Mouse (Mus musculus) MEL (cell line): ENCODE data around the gene Gpnmb. TPM values are rescaled to one million over a fixed set of nuclear protein-coding genes. Genes with fewer than 3 reads are reported as not detected.

Experiments
- DNase-seq: peaks from one replicate; pipeline ENCODE4 v3.0.0; 2011; ENCODE audit warnings: low read depth, low spot score
- H3K27ac ChIP-seq: 2 replicates; pipeline ENCODE4 v1.5.1; 2012; ENCODE audit warnings: low read depth, mild to moderate bottlenecking, control low read depth, low read length, moderate library complexity; ENCODE audit not compliant: control insufficient read depth
- H3K27me3 ChIP-seq, 2 experiments: fragments of 150-350 bp in 1 of 2; sonication (generic) in 1 of 2; 2 replicates each; pipeline ENCODE4 v1.6.1; 2012; ENCODE audit warnings: low read length in 2 of 2, mild to moderate bottlenecking in 2 of 2, improper control_type of control experiment in 1 of 2, moderate library complexity in 1 of 2; ENCODE audit not compliant: insufficient read depth in 2 of 2, control insufficient read depth in 1 of 2
- H3K36me3 ChIP-seq, 2 experiments: 2 replicates each; pipeline ENCODE4 v1.6.1; 2012 to 2014; ENCODE audit warnings: low read length in 2 of 2, improper control_type of control experiment in 1 of 2, inconsistent platforms in 1 of 2, mild to moderate bottlenecking in 1 of 2; ENCODE audit not compliant: insufficient read depth in 2 of 2, control insufficient read depth in 1 of 2
- H3K4me1 ChIP-seq, 2 experiments: fragments of 150-350 bp in 1 of 2; sonication (generic) in 1 of 2; 2 replicates each; pipeline ENCODE4 v1.6.1; 2012; ENCODE audit warnings: low read length in 2 of 2, improper control_type of control experiment in 1 of 2, mild to moderate bottlenecking in 1 of 2; ENCODE audit not compliant: insufficient read depth in 2 of 2, control insufficient read depth in 1 of 2
- H3K4me3 ChIP-seq, 2 experiments: fragments of 150-350 bp in 1 of 2; sonication (generic) in 1 of 2; 2 replicates each; pipeline ENCODE4 v1.5.1; 2012; ENCODE audit warnings: low read depth in 2 of 2, low read length in 2 of 2, mild to moderate bottlenecking in 2 of 2, moderate library complexity in 2 of 2, control low read depth in 1 of 2, improper control_type of control experiment in 1 of 2; ENCODE audit not compliant: control insufficient read depth in 1 of 2, insufficient read depth in 1 of 2
- H3K79me2 ChIP-seq: 2 replicates; pipeline ENCODE4 v1.6.1; 2012; ENCODE audit warnings: mild to moderate bottlenecking, low read length, moderate library complexity; ENCODE audit not compliant: control insufficient read depth, poor library complexity, insufficient read depth
- H3K9ac ChIP-seq: 2 replicates; pipeline ENCODE4 v1.6.1; 2012; ENCODE audit warnings: low read depth, mild to moderate bottlenecking, control low read depth, low read length, moderate library complexity; ENCODE audit not compliant: control insufficient read depth, poor library complexity, severe bottlenecking
- H3K9me3 ChIP-seq: fragments of 150-350 bp; sonication (generic); replicated peaks from 2 replicates; pipeline ENCODE4 v1.6.1; 2012; ENCODE audit warnings: mild to moderate bottlenecking, low read length, improper control_type of control experiment, moderate library complexity; ENCODE audit not compliant: insufficient read depth
- BHLHE40 ChIP-seq: IDR thresholded peaks from 2 replicates; pipeline ENCODE4 v1.6.1; 2012; ENCODE audit warnings: low read depth, mild to moderate bottlenecking, inconsistent platforms, low read length, improper control_type of control experiment, borderline replicate concordance
- ELF1 ChIP-seq: IDR thresholded peaks from 2 replicates; pipeline ENCODE4 v1.6.1; 2014; ENCODE audit warnings: low read depth, mild to moderate bottlenecking, inconsistent platforms, low read length, improper control_type of control experiment, moderate library complexity
- GABPA ChIP-seq: IDR thresholded peaks from 2 replicates; pipeline ENCODE4 v1.6.1; 2012; ENCODE audit warnings: low read depth, mild to moderate bottlenecking, inconsistent platforms, low read length, improper control_type of control experiment, moderate library complexity
- GATA1 ChIP-seq: IDR thresholded peaks from 2 replicates; pipeline ENCODE4 v1.6.1; 2011; ENCODE audit warnings: low read depth, low read length, improper control_type of control experiment
- MAFK ChIP-seq: IDR thresholded peaks from 2 replicates; pipeline ENCODE4 v1.6.1; 2011; ENCODE audit warnings: low read depth, mild to moderate bottlenecking, low read length, improper control_type of control experiment, borderline replicate concordance
- MAX ChIP-seq: IDR thresholded peaks from 2 replicates; pipeline ENCODE4 v1.6.1; 2011; ENCODE audit warnings: low read length, improper control_type of control experiment
- MAZ ChIP-seq: IDR thresholded peaks from 2 replicates; pipeline ENCODE4 v1.6.1; 2012; ENCODE audit warnings: low read depth, mild to moderate bottlenecking, inconsistent platforms, low read length, improper control_type of control experiment
- MXI1 ChIP-seq: IDR thresholded peaks from 2 replicates; pipeline ENCODE4 v1.6.1; 2011; ENCODE audit warnings: mild to moderate bottlenecking, low read depth, low read length, improper control_type of control experiment
- MYC ChIP-seq: IDR thresholded peaks from 2 replicates; pipeline ENCODE4 v1.6.1; 2011; ENCODE audit warnings: low read depth, mild to moderate bottlenecking, low read length, improper control_type of control experiment, moderate library complexity
- NELFE ChIP-seq: IDR thresholded peaks from 2 replicates; pipeline ENCODE4 v1.6.1; 2011; ENCODE audit warnings: low read depth, low read length, improper control_type of control experiment
- NRF1 ChIP-seq: IDR thresholded peaks from 2 replicates; pipeline ENCODE4 v1.6.1; 2014; ENCODE audit warnings: low read depth, mild to moderate bottlenecking, inconsistent platforms, low read length, improper control_type of control experiment, moderate library complexity; ENCODE audit not compliant: poor library complexity, insufficient read depth, severe bottlenecking
- RAD21 ChIP-seq: IDR thresholded peaks from 2 replicates; pipeline ENCODE4 v1.6.1; 2011; ENCODE audit warnings: mild to moderate bottlenecking, low read depth, low read length, improper control_type of control experiment
- RCOR1 ChIP-seq: IDR thresholded peaks from 2 replicates; pipeline ENCODE4 v1.6.1; 2012; ENCODE audit warnings: low read depth, mild to moderate bottlenecking, inconsistent platforms, low read length, improper control_type of control experiment
- SIN3A ChIP-seq: IDR thresholded peaks from 2 replicates; pipeline ENCODE4 v1.6.1; 2012; ENCODE audit warnings: low read length, improper control_type of control experiment, inconsistent platforms
- TAL1 ChIP-seq: IDR thresholded peaks from 2 replicates; pipeline ENCODE4 v1.6.1; 2012; ENCODE audit warnings: mild to moderate bottlenecking, inconsistent platforms, low read length, moderate library complexity, mixed read lengths
- TBP ChIP-seq: IDR thresholded peaks from 2 replicates; pipeline ENCODE4 v1.8.0; 2011; ENCODE audit warnings: low read depth, low read length, improper control_type of control experiment
- UBTF ChIP-seq: IDR thresholded peaks from 2 replicates; pipeline ENCODE4 v1.6.1; 2012; ENCODE audit warnings: low read depth, mild to moderate bottlenecking, inconsistent platforms, low read length, improper control_type of control experiment, moderate library complexity, borderline replicate concordance; ENCODE audit not compliant: insufficient read depth
- USF2 ChIP-seq, 2 experiments: IDR thresholded peaks; 2 replicates each; pipeline ENCODE4 v1.6.1; 2011 to 2012; ENCODE audit warnings: improper control_type of control experiment in 2 of 2, low read length in 2 of 2, borderline replicate concordance in 1 of 2, inconsistent platforms in 1 of 2, low read depth in 1 of 2, mild to moderate bottlenecking in 1 of 2; ENCODE audit not compliant: insufficient read depth in 1 of 2
- ZC3H11A ChIP-seq: IDR thresholded peaks from 2 replicates; pipeline ENCODE4 v1.6.1; 2012; ENCODE audit warnings: low read depth, mild to moderate bottlenecking, inconsistent platforms, low read length, improper control_type of control experiment
- ZKSCAN1 ChIP-seq: IDR thresholded peaks from 2 replicates; pipeline ENCODE4 v1.6.1; 2012; ENCODE audit warnings: low read depth, mild to moderate bottlenecking, inconsistent platforms, low read length, improper control_type of control experiment, moderate library complexity
- ZMIZ1 ChIP-seq: IDR thresholded peaks from 2 replicates; pipeline ENCODE4 v1.6.1; 2012; ENCODE audit warnings: low read depth, mild to moderate bottlenecking, inconsistent platforms, low read length, improper control_type of control experiment, moderate library complexity
- polyA plus RNA-seq, 2 experiments: library from polyadenylated mRNA; stranded (reverse) in 1 of 2; unstranded in 1 of 2; fragments of >175 nt in 1 of 2; fragments of >200 nt in 1 of 2; gene quantifications; 2 replicates each; pipeline versions ENCODE4 v1.2.1 to v1.2.4; 2012; ENCODE audit warnings: low replicate concordance in 2 of 2, low read depth in 1 of 2; ENCODE audit not compliant: insufficient read length in 2 of 2, insufficient read depth in 1 of 2, missing spikeins in 1 of 2
- total RNA-seq: library from RNA; depleted of rRNA; stranded (reverse); fragments of 300-350 nt; gene quantifications from 2 replicates; pipeline ENCODE4 v1.2.3, GENCODE M21; 2012

The Gpnmb gene
- total and polyA plus RNA-seq, 3 experiments: not detected

- no peak overlapping the region for H3K4me3 ChIP-seq
These were observed 58.6 kb downstream of the Gpnmb start for GRCm38 (mm10) chr6:49094968-49095367.

GRCm38 (mm10) chr6:49096421-49096820 is 60.1 kb downstream of the Gpnmb start:
- Histone ChIP-seq H3K27me3 (peaks cover 0 to 1% of the 10 kb centered on the region in 2 experiments; a peak in 1 of 4 replicates), H3K27ac (no peak overlapping the region), H3K79me2 (no peaks in the 10 kb centered on the region), H3K36me3 (no peaks in the 10 kb centered on the region), H3K4me3 (no peak overlapping the region), H3K9me3 (no peaks in the 10 kb centered on the region), H3K4me1 (no peaks in the 10 kb centered on the region)
- no peak for DNase-seq
- TF ChIP-seq GATA1 (no peak), USF2 (IDR thresholded peaks at IDR 0.05; ENCODE audit: borderline replicate concordance in 1 of 2, insufficient read depth in 1 of 2, low read depth in 1 of 2, low read length in 2 of 2) (no peak), BHLHE40 (no peak), ZMIZ1 (no peak), RCOR1 (no peak), ZC3H11A (no peak), MAZ (no peak), MYC (no peak), SIN3A (no peak), MAFK (no peak), TBP (no peak), GABPA (no peak), NRF1 (no peak), ELF1 (no peak), MAX (no peak), ZKSCAN1 (no peak), NELFE (no peak), UBTF (no peak), TAL1 (no peak)
- TF ChIP-seq, all 39 proteins: peak for 0
- H3K9ac ChIP-seq: no peak overlapping the region

More at GRCm38 (mm10) chr6:49094968-49095367, 58.6 kb downstream of the Gpnmb start:
- no peaks in the 10 kb centered on the region for H3K27me3 ChIP-seq
- no peaks in the 10 kb centered on the region for H3K79me2 ChIP-seq
- H3K9me3 ChIP-seq: no peaks in the 10 kb centered on the region
- no peaks in the 10 kb centered on the region for H3K36me3 ChIP-seq
- no peak for TF ChIP-seq MXI1
- no peak for TF ChIP-seq UBTF
- TF ChIP-seq BHLHE40: no peak
- no peak for TF ChIP-seq NRF1
- no peak for TF ChIP-seq TAL1
- no peak for TF ChIP-seq TBP
- no peak for TF ChIP-seq ZMIZ1
- no peak for TF ChIP-seq SIN3A
- no peak for TF ChIP-seq RAD21
- no peak overlapping the region for H3K27ac ChIP-seq
- no peak overlapping the region for H3K9ac ChIP-seq
- no peak for DNase-seq
- H3K4me1 ChIP-seq: no peaks in the 10 kb centered on the region
